Mouse (Mus musculus) embryonic fibroblast, embryonic 13.5 days (primary cell): Measurements from ENCODE around the gene Rps15a.

Experiments used
- CTCF ChIP-seq: IDR thresholded peaks from 2 replicates; pipeline ENCODE4 v1.5.1; 2011; ENCODE audit warnings: mild to moderate bottlenecking, control low read depth, low read length, moderate library complexity, borderline replicate concordance; ENCODE audit not compliant: insufficient read depth
- POLR2A ChIP-seq: IDR thresholded peaks from 2 replicates; pipeline ENCODE4 v1.6.1; 2011; ENCODE audit warnings: low read depth, mild to moderate bottlenecking, control low read depth, low read length, moderate library complexity

DNA sequence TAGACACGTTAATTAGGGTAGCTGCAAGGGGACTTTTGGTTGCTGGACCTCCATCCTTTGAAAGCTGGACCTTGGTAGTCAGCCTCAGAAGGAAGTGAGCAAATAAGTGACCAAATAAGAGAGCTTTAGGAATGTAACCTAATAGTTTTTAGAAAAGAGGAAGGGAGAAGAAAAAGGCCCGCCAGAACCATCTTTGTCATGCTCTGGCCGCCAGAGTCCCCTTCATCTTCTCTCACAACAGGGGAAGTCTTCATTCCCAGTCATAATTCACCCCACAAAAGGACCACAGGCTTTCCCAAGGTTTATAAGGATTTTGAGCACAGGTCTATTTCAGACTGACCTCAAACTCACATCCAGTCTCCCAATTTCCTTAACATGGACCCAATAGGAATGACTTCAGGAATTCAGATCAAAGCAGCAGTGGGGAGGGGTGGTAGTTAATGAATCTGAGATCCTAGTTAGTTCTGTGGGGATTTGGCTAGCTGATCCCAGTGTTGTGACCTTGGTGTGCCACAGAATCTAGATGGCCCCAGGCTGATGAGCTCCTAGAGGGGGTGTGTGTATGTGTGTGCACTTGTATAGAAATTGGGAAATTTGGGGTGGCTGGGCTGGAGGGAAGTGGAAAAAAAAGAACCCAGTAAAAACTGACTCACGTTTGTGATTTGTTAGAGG lies 1.7 kb upstream of the Rps15a start:
- TF ChIP-seq CTCF: no peak
- no peak for TF ChIP-seq POLR2A
